Mouse (Mus musculus) granulocyte monocyte progenitor cell, adult 5-6 weeks (primary cell): ENCODE results near the gene Plac9b. TPM values are rescaled to one million over a fixed set of nuclear protein-coding genes. Genes with fewer than 3 reads are reported as not detected.
A peak's percentile ranks its signal among the peaks of the same experiment; 100 is the strongest.
"Not testable (repeated sequence)": the region's sequence is repeated elsewhere in the genome, so short reads cannot be mapped to it uniquely, and the experiment has no call there.

Experiments
- ATAC-seq: replicated peaks from 2 replicates; pipeline ENCODE4 v1.8.0; 2016; ENCODE audit warnings: mild to moderate bottlenecking, moderate TSS enrichment, inconsistent platforms; ENCODE audit not compliant: poor library complexity, severe bottlenecking
- total RNA-seq, 2 experiments: library from RNA; stranded (forward) in 1 of 2; stranded (reverse) in 1 of 2; fragments of 200-712, 200-1000 nt in 1 of 2; fragments of >200 nt in 1 of 2; fragmentation: Nextera tagmentation in 1 of 2; gene quantifications; 2 replicates each; pipeline ENCODE4 v1.2.3; 2014 to 2017

The Plac9b gene
- total RNA-seq (2014; fragmentation: Nextera tagmentation), result not detected in 2 replicates
- not detected in 2 replicates for total RNA-seq (2017)

- ATAC-seq, result not testable (repeated sequence)
These were observed at the start of gene Plac9b for GRCm38 (mm10) chr14:26182380-26182779. Gene Plac9b, minus strand, starts transcription at chr14:26182480.

GRCm38 (mm10) chr14:26216233-26217000 lies 34.1 kb upstream of the Plac9b start:
- ATAC-seq, result not testable (repeated sequence)

GRCm38 (mm10) chr14:26206926-26207247 lies 24.6 kb upstream of the Plac9b start, which contains the start of gene Tmem254b:
Gene Tmem254b, minus strand, starts transcription at chr14:26207041.
- peak; percentile 86 for ATAC-seq

- peak; percentile 81 for ATAC-seq
These were observed 24.1 kb upstream of the Plac9b start for GRCm38 (mm10) chr14:26206197-26206925.

- not testable (repeated sequence) for ATAC-seq
These were observed 15.6 kb upstream of the Plac9b start for GRCm38 (mm10) chr14:26197851-26198250.

- ATAC-seq, result not testable (repeated sequence)
These were observed 6.1 kb upstream of the Plac9b start for GRCm38 (mm10) chr14:26188361-26188760.

- peak; percentile 73 for ATAC-seq
These were observed 4.4 kb upstream of the Plac9b start for GRCm38 (mm10) chr14:26186638-26187037.

GRCm38 (mm10) chr14:26181660-26182059 lies 620 bp downstream of the Plac9b start:
- not testable (repeated sequence) for ATAC-seq

- not testable (repeated sequence) for ATAC-seq
These were observed 7.3 kb downstream of the Plac9b start for GRCm38 (mm10) chr14:26175028-26175427.

GRCm38 (mm10) chr14:26173955-26174354 lies 8.3 kb downstream of the Plac9b start:
- not testable (repeated sequence) for ATAC-seq

- peak; percentile 78 for ATAC-seq
These were observed 17.0 kb downstream of the Plac9b start for GRCm38 (mm10) chr14:26165266-26165665.

GRCm38 (mm10) chr14:26162423-26162822 lies 19.9 kb downstream of the Plac9b start:
- not testable (repeated sequence) for ATAC-seq

- ATAC-seq, result not testable (repeated sequence)
These were observed 21.1 kb downstream of the Plac9b start for GRCm38 (mm10) chr14:26161156-26161555.

GRCm38 (mm10) chr14:26156032-26156431 lies 26.2 kb downstream of the Plac9b start:
- not testable (repeated sequence) for ATAC-seq

GRCm38 (mm10) chr14:26147095-26147494 lies 35.2 kb downstream of the Plac9b start:
- ATAC-seq, result not testable (repeated sequence)

GRCm38 (mm10) chr14:26119095-26119494 lies 63.2 kb downstream of the Plac9b start:
- ATAC-seq, result not testable (repeated sequence)

GRCm38 (mm10) chr14:26118550-26119000 lies 63.7 kb downstream of the Plac9b start:
- peak; percentile 33; the same call in 1 of the 2 replicates for ATAC-seq

- ATAC-seq, result peak; percentile 17; the same call in 1 of the 2 replicates
These were observed 64.1 kb downstream of the Plac9b start, which contains the start of gene Duxbl2 for GRCm38 (mm10) chr14:26118150-26118549. Gene Duxbl2, plus strand, starts transcription at chr14:26118349.
